Mouse (Mus musculus) heart, embryonic 10.5 days (tissue): ENCODE results near the gene Tmem116. TPM values are rescaled to one million over a fixed set of nuclear protein-coding genes. Genes with fewer than 3 reads are reported as not detected.
A peak's percentile ranks its signal among the peaks of the same experiment; 100 is the strongest.

Experiments used
- DNase-seq: peaks from one replicate; pipeline ENCODE4 v3.0.0-alpha.2; 2017; ENCODE audit warnings: low spot score
- H3K27ac ChIP-seq: fragments of 300-500 bp; sonication (generic); 2 replicates; pipeline ENCODE4 v1.5.1; 2016; ENCODE audit warnings: mild to moderate bottlenecking
- H3K27me3 ChIP-seq: fragments of 300-500 bp; sonication (generic); 2 replicates; pipeline ENCODE4 v1.6.1; 2016; ENCODE audit warnings: mild to moderate bottlenecking; ENCODE audit not compliant: poor library complexity, insufficient read depth, severe bottlenecking
- H3K36me3 ChIP-seq: fragments of 300-500 bp; sonication (generic); 2 replicates; pipeline ENCODE4 v1.6.1; 2016; ENCODE audit warnings: mild to moderate bottlenecking, moderate library complexity
- H3K4me1 ChIP-seq: fragments of 300-500 bp; sonication (generic); 2 replicates; pipeline ENCODE4 v1.6.1; 2016; ENCODE audit warnings: mild to moderate bottlenecking
- H3K4me3 ChIP-seq: fragments of 300-500 bp; sonication (generic); 2 replicates; pipeline ENCODE4 v1.5.1; 2016; ENCODE audit warnings: mild to moderate bottlenecking, moderate library complexity
- H3K9me3 ChIP-seq: fragments of 300-500 bp; sonication (generic); 2 replicates; pipeline ENCODE4 v1.6.1; 2016; ENCODE audit warnings: mild to moderate bottlenecking, moderate library complexity
- WGBS: fragments of 180-500 bp; shearing (Covaris S2); methylation state at CpG from one replicate; pipeline ENCODE4 v1.1.7; 2016; 5-methylcytosine and 5-hydroxymethylcytosine counted together
- polyA plus RNA-seq: library from polyadenylated mRNA; unstranded; fragments of >200 nt; fragmentation: Nextera tagmentation; extraction: Ambion mirVana; gene quantifications from 2 replicates; pipeline ENCODE4 v1.2.1, GENCODE M21; 2016

The Tmem116 gene
- 2.4 and 4.6 TPM in 2 replicates for polyA plus RNA-seq

GRCm38 (mm10) chr5:121451644-121452025 lies at the start of gene Tmem116:
TSS of gene Tmem116 (plus strand) at chr5:121451893.
- peaks cover 38% of the 10 kb centered on the region for H3K4me1 ChIP-seq
- under 1% methylated on average over 17 of the region's 17 CpGs for WGBS
- no peak for DNase-seq

GRCm38 (mm10) chr5:121407856-121408255 lies 43.8 kb upstream of the Tmem116 start:
- Histone ChIP-seq H3K27ac (no peak overlapping the region), H3K9me3 (no peaks in the 10 kb centered on the region), H3K4me3 (no peak overlapping the region), H3K27me3 (no peaks in the 10 kb centered on the region), H3K36me3 (peaks cover 82% of the 10 kb centered on the region), H3K4me1 (0 out of 2 replicates have a peak, but pooled peaks cover 9% of the 10 kb centered on the region)
- no peak for DNase-seq
- 92% methylated on average over 8 of the region's 8 CpGs for WGBS

More at GRCm38 (mm10) chr5:121451644-121452025, at the start of gene Tmem116:
- Histone ChIP-seq H3K9me3 (no peaks in the 10 kb centered on the region), H3K27me3 (no peaks in the 10 kb centered on the region), H3K36me3 (peaks cover 35% of the 10 kb centered on the region), H3K4me3 (peak within 1 kb of the TSS; percentile 79), H3K27ac (peak within 1 kb of the TSS; percentile 99)

- H3K27me3 ChIP-seq, result no peaks in the 10 kb centered on the region
- H3K9me3 ChIP-seq, result no peaks in the 10 kb centered on the region
- WGBS, result 93% methylated on average over 4 of the region's 4 CpGs
- H3K4me1 ChIP-seq, result no peaks in the 10 kb centered on the region
- H3K27ac ChIP-seq, result no peak overlapping the region
- no peak for DNase-seq
- H3K36me3 ChIP-seq, result peaks cover 96% of the 10 kb centered on the region
- H3K4me3 ChIP-seq, result no peak overlapping the region
Measured at GRCm38 (mm10) chr5:121410975-121411374, 40.7 kb upstream of the Tmem116 start.

DNA sequence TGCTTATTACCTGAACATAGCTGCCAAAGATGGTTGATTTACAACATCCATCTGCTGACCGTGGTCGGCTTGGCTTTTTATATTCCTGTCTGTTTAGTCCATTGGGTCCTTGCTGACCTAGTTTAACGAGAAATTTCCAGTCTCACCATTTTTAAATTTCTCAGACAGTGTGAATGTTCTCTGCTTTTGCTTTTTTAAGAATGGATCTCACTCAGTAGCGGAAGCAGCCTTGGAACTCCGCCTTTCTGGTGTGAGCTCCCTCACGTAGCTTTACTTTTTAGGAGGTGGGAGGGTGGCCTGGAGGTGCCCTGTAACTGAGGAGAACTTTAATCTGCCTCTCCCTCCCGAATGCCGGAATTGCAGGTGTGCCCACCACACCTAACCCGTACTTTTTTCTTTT lies 31.0 kb upstream of the Tmem116 start:
- no peak overlapping the region for H3K4me3 ChIP-seq
- no peak for DNase-seq
- peaks cover 98% of the 10 kb centered on the region for H3K36me3 ChIP-seq
- H3K4me1 ChIP-seq, result no peaks in the 10 kb centered on the region
- H3K9me3 ChIP-seq, result no peaks in the 10 kb centered on the region
- no peak overlapping the region for H3K27ac ChIP-seq
- WGBS, result 91% methylated on average over 9 of the region's 9 CpGs
- no peaks in the 10 kb centered on the region for H3K27me3 ChIP-seq

DNA sequence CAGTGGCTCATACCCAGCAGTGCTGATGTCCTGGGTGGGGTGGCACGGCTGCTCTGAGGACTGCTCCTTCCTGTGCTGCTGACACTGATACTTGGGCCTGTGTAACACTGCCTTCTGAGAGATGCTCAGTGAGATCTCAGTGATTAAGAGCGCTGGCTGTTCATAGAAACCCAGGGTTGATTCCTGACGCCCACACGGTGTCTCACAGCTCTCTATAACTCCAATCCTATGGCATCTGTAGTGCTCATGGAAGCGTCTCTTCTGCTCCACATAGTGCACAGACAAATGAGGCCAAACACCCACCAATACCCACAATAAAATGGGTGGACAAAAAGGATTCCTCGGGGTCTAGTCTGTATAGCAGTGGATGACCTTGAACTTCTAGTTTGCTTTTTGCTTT lies 28.9 kb upstream of the Tmem116 start:
- H3K4me1 ChIP-seq, result no peaks in the 10 kb centered on the region
- H3K27ac ChIP-seq, result no peak overlapping the region
- WGBS, result 92% methylated on average over 6 of the region's 6 CpGs
- no peak overlapping the region for H3K4me3 ChIP-seq
- peaks cover 98% of the 10 kb centered on the region for H3K36me3 ChIP-seq
- no peaks in the 10 kb centered on the region for H3K9me3 ChIP-seq
- H3K27me3 ChIP-seq, result no peaks in the 10 kb centered on the region
- DNase-seq, result no peak

- no peaks in the 10 kb centered on the region for H3K27me3 ChIP-seq
- no peaks in the 10 kb centered on the region for H3K4me1 ChIP-seq
- 89% methylated on average over 10 of the region's 10 CpGs for WGBS
- H3K36me3 ChIP-seq, result peaks cover 98% of the 10 kb centered on the region
- no peak for DNase-seq
- no peaks in the 10 kb centered on the region for H3K9me3 ChIP-seq
- H3K4me3 ChIP-seq, result no peak overlapping the region
- H3K27ac ChIP-seq, result no peak overlapping the region
Measured at GRCm38 (mm10) chr5:121423297-121423696, 28.4 kb upstream of the Tmem116 start.

DNA sequence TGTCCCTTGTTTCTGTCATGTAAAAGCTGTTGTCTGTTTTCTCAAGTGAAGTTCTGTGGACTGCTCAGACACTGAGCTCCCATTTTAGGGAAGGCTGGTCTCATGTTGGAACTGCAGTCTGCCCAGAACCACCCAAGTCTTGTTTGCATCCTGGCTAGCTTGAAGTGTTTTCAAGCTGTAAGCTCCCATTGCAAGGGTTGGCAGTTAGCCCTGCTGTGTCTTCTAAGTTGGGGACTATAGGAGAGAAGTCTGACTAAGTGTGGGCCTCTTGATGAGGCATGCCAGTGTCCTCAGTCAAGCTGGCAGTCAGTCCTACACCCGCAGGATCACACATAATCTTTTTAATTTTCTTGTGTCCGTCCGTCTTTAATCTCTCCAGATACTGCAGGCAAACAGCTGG lies 22.7 kb upstream of the Tmem116 start:
- Histone ChIP-seq H3K4me3 (no peak overlapping the region), H3K27me3 (no peaks in the 10 kb centered on the region), H3K36me3 (peaks cover 99% of the 10 kb centered on the region), H3K4me1 (no peaks in the 10 kb centered on the region), H3K9me3 (no peaks in the 10 kb centered on the region), H3K27ac (no peak overlapping the region)
- 89% methylated on average over 3 of the region's 3 CpGs for WGBS
- no peak for DNase-seq

DNA sequence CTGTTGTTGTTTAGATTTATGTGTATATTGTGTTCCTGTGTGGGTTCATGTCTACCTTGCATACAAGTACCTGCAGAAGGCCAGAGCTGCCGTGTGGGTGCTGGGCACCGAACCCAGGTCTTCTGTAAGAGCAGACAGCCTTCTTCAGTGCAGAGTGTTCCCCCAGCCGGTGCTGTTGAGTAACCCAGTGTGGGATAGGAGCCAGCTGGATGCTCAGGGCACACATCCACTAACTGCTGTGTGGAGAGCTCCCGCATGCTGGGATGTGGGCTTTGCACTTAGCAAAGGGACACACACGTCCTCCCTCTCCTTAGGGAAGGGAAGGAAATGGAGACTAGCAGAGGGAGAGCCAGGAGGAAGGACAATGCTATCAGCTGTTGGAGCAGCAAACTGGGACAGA lies 13.6 kb upstream of the Tmem116 start:
- no peak overlapping the region for H3K4me3 ChIP-seq
- peaks cover 89% of the 10 kb centered on the region for H3K36me3 ChIP-seq
- no peaks in the 10 kb centered on the region for H3K9me3 ChIP-seq
- no peaks in the 10 kb centered on the region for H3K27me3 ChIP-seq
- no peaks in the 10 kb centered on the region for H3K4me1 ChIP-seq
- 88% methylated on average over 5 of the region's 5 CpGs for WGBS
- no peak for DNase-seq
- H3K27ac ChIP-seq, result no peak overlapping the region

- no peak overlapping the region for H3K27ac ChIP-seq
- no peak for DNase-seq
- no peaks in the 10 kb centered on the region for H3K27me3 ChIP-seq
- WGBS, result 94% methylated on average over 11 of the region's 11 CpGs
- no peak overlapping the region for H3K4me3 ChIP-seq
- peaks cover 89% of the 10 kb centered on the region for H3K36me3 ChIP-seq
- H3K4me1 ChIP-seq, result no peaks in the 10 kb centered on the region
- H3K9me3 ChIP-seq, result no peaks in the 10 kb centered on the region
Measured at GRCm38 (mm10) chr5:121438756-121439155, 12.9 kb upstream of the Tmem116 start.

- no peaks in the 10 kb centered on the region for H3K4me1 ChIP-seq
- DNase-seq, result no peak
- no peak overlapping the region for H3K27ac ChIP-seq
- H3K27me3 ChIP-seq, result no peaks in the 10 kb centered on the region
- 90% methylated on average over 3 of the region's 3 CpGs for whole genome bisulfite sequencing
- H3K9me3 ChIP-seq, result no peaks in the 10 kb centered on the region
- peaks cover 91% of the 10 kb centered on the region for H3K36me3 ChIP-seq
- H3K4me3 ChIP-seq, result no peak overlapping the region
Measured at GRCm38 (mm10) chr5:121443548-121443947, 8.1 kb upstream of the Tmem116 start.

DNA sequence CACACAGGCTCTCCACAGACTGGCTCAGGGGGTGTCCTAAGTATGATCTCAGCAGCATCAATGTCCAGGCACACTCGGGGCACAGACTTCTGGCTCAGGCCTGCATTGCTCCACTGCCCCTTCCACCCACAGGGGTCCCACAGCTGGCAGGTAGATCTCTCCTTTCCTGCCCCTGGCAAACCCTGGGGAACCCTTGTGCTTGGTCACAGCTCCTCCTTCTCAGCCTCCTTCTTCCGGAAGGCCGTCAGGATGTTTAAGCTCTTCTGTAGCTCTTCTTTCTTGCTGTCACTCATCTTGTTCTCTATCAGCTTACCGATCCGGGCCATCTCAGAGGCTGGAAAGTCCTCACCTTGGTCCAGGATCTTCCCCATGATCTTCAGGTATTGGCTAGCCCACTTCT lies 6.8 kb upstream of the Tmem116 start:
- Histone ChIP-seq H3K36me3 (peaks cover 91% of the 10 kb centered on the region), H3K27me3 (no peaks in the 10 kb centered on the region), H3K27ac (no peak overlapping the region), H3K9me3 (no peaks in the 10 kb centered on the region), H3K4me3 (no peak overlapping the region), H3K4me1 (no peaks in the 10 kb centered on the region)
- DNase-seq, result no peak
- 86% methylated on average over 5 of the region's 5 CpGs for WGBS

DNA sequence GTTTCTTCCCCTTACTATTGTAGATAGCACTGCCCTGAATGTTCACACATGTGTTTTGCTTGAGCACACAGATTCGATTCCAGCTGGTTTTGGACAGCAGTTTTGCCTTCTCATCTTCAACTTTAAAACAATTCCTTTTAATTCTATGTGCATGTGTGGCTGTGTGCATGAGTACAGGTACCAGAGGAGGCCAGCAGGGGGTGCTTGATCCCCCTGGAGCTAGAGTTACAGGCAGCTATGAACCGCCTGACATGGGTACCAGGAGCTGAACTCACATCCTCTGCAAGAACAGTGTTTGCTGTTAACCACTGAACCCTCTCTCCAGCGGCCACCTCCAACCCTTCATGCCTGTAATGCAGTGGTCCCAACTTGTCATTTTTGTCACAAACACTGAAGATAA lies 3.2 kb upstream of the Tmem116 start:
- H3K36me3 ChIP-seq, result peaks cover 67% of the 10 kb centered on the region
- WGBS, result 97% methylated on average over 3 of the region's 3 CpGs
- no peak overlapping the region for H3K27ac ChIP-seq
- no peak overlapping the region for H3K4me3 ChIP-seq
- H3K4me1 ChIP-seq, result peaks cover 21% of the 10 kb centered on the region
- no peak for DNase-seq
- no peaks in the 10 kb centered on the region for H3K9me3 ChIP-seq
- no peaks in the 10 kb centered on the region for H3K27me3 ChIP-seq

GRCm38 (mm10) chr5:121449976-121450375 lies 1.7 kb upstream of the Tmem116 start:
- Histone ChIP-seq H3K9me3 (no peaks in the 10 kb centered on the region), H3K36me3 (peaks cover 52% of the 10 kb centered on the region), H3K4me1 (peaks cover 35% of the 10 kb centered on the region), H3K27ac (no peak overlapping the region), H3K4me3 (no peak overlapping the region), H3K27me3 (no peaks in the 10 kb centered on the region)
- WGBS, result 73% methylated on average over 6 of the region's 6 CpGs
- DNase-seq, result no peak

GRCm38 (mm10) chr5:121450476-121450875 lies 1.2 kb upstream of the Tmem116 start:
- WGBS, result 87% methylated on average over 9 of the region's 9 CpGs
- Histone ChIP-seq H3K4me1 (peaks cover 35% of the 10 kb centered on the region), H3K27me3 (no peaks in the 10 kb centered on the region), H3K9me3 (no peaks in the 10 kb centered on the region), H3K27ac (no peak overlapping the region), H3K36me3 (peaks cover 47% of the 10 kb centered on the region), H3K4me3 (no peak overlapping the region)
- DNase-seq, result no peak
